Mouse (Mus musculus): Measurements from ENCODE around the gene Scai. TPM values are rescaled to one million over a fixed set of nuclear protein-coding genes. Genes with fewer than 3 reads are reported as not detected.
"Not testable (repeated sequence)": the region's sequence is repeated elsewhere in the genome, so short reads cannot be mapped to it uniquely, and the experiment has no call there.

Scai gene
- total RNA-seq, 2 experiments from 2014 or later: 11.1 to 11.7 TPM

DNA sequence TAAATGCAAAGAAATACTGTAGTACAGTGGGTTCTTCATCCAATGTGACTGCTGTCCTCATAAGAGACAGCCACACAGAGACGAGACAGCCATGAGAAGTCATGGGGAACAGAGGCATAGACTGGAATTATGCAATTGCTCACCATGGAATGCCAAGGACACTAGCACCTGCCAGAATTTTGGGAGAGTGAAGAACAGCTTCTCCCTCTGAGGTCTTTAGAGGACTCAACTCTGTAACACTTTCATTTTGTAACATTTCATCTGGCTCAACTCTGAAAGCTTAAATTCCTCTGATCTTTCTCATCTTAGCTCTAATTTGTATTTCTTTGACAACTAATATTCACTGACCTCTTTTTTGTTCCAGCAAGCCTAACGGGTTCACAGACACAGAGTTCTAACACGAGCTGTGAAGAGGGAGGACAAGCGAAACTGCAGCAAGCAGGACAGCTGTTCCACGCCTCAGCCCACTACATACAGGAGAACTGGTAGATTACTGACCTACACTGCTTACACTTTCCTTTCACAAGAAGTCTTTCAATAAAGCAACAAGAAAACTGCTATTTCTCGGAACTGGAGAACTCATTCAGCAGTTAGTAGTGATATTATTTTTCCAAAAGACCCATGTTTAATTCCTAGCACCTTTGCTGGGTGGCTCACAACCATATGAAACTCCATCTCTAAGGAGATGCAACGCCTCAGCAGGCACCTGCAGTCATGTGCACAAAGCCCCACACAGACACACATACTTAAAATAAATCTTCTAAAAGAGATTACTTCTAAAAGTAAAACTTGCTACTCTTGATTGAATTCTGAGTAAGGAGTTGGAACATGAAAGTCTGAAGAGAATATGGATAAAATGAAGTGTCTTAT lies 49.7 kb downstream of the Scai start:
- intact Hi-C loops (cut with DNase I): no loop called here

DNA sequence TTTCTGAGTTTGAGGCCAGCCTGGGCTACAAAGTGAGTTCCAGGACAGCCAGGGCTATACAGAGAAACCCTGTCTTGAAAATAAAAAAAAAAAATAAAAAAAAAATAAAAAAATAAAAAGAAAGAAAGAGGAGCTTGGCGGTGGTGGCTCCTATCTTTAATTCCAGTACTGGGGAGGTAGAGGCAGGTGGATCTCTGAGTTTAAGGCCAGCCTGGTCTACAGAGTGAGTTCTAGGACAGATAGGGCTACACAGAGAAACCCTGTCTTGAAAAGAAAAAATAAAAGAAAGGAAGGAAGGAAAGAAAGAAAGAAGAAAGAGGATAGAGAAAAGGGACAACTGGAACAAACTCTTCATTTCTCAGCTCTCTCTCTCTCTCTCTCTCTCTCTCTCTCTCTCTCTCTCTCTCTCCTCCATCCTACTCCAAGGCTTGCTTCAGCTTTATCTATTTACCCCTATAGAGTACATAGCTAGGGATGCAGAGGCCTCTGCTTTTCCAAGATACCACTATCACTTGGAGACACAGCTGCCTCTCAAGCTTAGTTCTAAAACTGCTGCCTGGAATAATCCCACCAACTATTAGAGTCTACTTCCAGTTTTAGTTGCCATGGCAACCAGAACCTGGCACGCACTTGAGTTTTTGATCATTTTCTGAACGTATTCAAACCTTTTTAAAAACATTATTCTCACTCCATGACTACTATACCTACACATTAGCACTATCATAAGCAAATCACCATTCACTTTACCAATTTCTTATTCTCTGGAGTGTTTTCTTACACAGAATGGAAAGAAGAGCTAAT lies 60.8 kb downstream of the Scai start:
- intact Hi-C loops (cut with DNase I): no loop called here

More for the DNA sequence above, 49.7 kb downstream of the Scai start:
- DNase-seq: peak; percentile 17 to 23

DNA sequence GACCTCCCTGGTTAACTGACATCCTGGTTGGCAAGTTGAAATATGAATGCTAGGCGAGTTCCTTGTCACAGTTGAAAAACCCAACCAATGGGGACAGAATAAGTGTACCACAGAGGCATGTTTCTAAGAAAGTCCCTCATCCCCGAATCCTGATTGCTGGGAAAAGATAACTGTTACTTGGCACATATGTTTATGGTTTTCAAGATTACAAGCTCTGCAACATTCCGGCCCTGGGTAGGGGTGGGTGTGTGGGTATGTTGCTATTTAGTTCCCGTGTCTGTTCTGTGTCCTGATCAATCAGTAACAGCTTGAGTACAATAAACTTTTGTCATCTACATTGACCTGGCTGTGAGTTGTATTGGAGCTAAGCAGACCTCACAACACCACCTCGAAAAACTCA lies 66.4 kb downstream of the Scai start:
- no peak for DNase-seq
- intact Hi-C loops (cut with DNase I): no loop called here

More for the DNA sequence above, 60.8 kb downstream of the Scai start:
- no peak for DNase-seq

DNA sequence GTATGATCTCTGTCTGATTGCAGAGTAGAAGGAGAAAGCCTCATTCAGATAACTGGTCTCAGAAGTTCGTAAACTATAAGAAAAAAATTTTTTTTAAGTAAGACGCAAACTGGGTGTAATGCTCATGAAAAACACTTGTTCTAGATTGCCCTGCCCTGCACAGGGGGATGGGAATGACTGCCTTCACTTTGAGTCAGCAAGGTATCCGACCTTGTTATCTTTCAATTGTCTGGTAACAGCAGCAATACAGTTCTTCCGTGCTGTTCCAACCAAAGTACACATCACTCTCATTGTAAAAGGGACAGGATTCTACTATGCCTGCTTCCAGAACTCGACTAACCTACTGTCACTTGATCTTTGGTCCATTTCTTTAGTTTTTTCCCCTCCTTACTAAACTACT lies 69.4 kb downstream of the Scai start:
- intact Hi-C loops (cut with DNase I): no loop called here
- no peak for DNase-seq

DNA sequence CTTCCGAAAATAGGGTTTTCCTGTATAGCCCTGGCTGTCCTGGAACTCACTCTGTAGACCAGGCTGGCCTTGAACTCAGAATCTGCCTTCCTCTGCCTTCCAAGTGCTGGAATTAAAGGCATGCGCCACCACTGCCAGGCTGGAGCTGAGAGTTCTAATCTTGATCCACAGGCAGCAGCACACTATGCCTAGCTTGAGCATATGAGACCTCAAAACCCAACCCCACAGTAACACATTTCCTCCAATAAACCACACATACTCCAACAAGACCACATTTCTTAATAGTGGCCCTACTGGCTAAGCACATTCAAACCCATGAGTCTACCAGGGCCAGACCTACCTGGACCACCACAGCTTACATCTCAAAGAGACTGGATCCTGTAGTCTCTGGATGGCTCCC lies 74.0 kb downstream of the Scai start:
- intact Hi-C loops (cut with DNase I): no loop called here

DNA sequence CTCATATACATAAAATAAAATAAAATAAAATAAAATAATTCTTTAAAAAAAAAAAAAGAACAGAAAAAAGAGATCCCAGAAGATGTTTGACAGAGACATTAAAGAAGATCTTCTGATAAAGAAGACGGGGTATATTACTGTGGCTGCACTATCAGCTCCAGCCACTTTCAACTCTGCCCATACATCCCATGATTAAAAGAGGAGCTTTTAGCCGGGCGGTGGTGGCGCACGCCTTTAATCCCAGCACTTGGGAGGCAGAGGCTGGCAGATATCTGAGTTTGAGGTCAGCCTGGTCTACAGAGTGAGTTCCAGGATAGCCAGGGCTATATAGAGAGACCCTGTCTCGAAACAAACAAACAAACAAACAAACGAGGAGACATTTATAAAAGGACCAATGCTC lies 76.4 kb downstream of the Scai start:
- intact Hi-C loops (cut with DNase I): no loop called here
- DNase-seq: no peak

More for the DNA sequence above, 74.0 kb downstream of the Scai start:
- no peak for DNase-seq

DNA sequence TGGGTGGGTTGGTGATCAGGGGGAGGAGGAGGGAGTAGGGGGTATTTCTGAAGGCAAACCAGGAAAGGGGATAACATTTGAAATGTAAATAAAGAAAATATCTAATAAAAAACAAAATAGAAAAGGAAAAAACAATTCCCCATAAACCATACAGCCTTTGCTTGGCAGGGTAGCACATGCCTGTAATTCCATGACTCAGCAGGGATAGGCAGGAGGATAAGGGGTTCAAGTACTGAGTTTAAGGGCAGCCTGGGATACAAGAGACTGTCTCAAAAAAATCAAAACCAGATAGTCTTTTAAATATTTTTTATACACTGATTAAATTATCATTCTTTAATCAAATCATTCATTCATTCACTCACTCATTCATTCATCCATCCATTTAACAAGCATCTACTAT lies 80.0 kb downstream of the Scai start:
- intact Hi-C loops (cut with DNase I): no loop called here

DNA sequence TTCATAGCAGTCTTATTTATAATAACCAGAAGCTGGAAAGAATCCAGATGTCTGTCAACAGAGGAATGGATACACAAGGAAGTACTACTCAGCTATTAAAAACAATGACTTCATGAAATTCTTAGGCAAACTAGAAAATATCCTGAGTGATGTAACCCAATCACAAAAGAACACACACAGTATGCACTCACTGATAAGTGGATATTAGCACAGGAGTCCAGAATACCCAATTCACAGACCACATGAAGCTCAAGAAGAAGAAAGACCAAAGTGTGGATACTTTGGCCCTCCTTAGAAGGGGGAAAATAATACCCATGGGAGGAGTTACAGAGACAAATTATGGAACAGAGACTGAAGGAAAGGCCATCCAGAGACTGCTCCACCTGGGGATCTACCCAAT lies 80.8 kb downstream of the Scai start:
- intact Hi-C loops (cut with DNase I); DNase-seq: not testable (repeated sequence)

More for the DNA sequence above, 80.0 kb downstream of the Scai start:
- no peak for DNase-seq

DNA sequence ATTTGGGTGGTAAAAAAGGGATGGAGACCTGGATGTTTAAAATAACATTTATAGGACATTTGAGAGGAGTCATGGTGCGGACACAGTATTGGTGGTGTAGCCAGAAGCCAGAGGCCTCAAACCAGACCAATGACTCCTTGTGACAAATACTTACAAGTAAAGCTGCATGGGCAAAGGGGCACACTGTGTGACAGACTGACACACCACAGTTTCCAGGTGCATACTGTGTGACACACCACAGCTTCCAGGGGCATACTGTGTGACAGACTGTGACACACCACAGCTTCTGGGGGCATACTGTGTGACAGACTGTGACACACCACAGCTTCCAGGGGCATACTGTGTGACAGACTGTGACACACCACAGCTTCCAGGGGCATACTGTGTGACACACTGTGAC lies 90.6 kb downstream of the Scai start:
- DNase-seq; intact Hi-C loops (cut with DNase I): not testable (repeated sequence)

DNA sequence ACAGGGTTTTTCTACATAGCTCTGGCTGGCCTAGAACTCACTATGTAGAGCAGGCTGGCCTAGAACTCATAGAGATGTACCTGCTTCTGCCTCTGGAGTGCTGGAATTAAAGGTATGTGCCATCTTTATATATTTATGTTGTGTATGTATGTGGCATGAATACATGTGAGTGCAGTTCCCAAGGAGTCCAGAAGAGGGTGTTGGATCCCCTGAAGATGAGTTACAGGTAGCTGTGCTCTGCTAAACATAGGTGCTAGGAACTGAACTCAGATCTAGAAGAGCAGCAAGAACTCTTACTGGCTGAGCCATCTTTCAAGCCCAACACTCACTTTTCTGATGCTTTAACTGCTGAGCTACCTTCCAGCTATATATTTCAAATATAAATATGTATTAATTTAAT lies 92.5 kb downstream of the Scai start:
- intact Hi-C loops (cut with DNase I): no loop called here
- DNase-seq: no peak

DNA sequence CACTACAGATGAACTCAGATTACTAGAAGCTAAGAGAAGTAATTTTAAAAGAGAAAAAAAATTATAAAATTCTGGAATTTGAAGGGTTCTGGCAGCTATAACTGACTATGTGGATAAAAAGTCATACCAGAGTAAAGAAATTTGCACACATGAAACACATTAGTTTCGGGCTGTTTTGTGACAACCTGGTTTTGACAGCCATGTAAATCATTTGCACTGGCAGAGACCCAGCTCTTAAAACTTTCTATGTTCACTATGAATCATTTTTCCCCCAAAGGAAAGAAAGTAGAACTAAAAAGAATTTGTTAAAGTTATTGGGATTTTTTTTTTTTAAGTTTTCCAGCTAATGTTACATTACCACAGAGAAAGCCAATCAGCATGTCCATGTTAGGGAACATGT lies 98.6 kb downstream of the Scai start:
- intact Hi-C loops (cut with DNase I): no loop called here
- no peak for DNase-seq

DNA sequence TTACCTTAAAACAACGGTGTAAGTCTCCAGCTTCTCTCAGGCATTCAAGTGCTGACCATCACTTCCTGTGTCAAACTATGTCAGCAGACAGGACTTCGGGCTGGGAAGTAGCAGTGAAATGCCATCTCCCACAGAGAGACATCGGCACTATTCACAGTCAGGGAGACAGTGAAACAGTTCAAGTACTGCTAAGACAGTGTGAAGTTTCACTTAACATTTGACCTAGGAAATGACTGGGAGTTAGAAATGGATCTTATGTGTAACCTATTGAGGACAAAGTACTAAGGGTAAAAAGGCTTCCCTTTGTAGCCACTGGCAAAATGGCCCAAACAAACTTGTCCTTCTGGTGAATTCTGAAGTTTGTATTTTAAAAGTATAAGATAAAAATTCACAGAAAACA lies 107.8 kb downstream of the Scai start:
- no peak for DNase-seq
- intact Hi-C loops (cut with DNase I): no loop called here

DNA sequence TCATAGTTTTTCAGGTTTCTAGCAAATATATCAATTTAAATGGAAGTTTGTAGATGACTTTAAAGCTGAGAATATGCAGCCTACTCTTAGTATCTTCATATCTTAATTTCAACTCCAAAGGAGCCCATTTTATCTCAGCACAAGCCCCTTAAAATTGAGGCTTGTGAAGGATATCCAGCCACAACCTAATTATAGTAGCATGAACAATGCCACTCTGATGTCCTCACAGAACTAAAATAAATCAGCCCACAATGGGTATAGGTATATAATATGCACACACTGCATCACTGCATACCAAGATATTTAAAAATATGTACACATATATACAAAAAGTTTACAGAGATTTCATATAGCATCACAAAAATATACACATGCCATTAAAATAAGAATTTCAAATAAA lies 119.9 kb downstream of the Scai start:
- intact Hi-C loops (cut with DNase I): no loop called here
- DNase-seq: no peak

DNA sequence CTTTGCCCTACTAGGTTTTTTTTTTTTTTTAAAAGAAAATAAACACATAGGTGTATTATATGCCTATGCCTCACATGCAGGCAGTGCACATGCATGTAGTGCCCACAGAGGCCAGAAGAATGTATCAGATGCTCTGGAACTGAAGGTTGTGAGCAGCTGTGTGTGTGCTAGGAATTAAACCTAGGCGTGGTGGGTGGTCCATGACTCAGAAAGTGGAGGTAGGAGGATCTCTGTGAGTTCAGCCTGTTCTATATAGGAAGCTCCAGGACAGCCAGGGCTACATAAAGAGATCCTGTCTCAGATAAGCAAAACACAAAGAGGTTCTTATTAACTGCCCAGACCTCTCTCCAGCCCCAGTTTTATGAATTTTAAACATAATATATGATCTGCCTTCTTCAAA lies 121.4 kb downstream of the Scai start:
- no peak for DNase-seq
- intact Hi-C loops (cut with DNase I): no loop called here

DNA sequence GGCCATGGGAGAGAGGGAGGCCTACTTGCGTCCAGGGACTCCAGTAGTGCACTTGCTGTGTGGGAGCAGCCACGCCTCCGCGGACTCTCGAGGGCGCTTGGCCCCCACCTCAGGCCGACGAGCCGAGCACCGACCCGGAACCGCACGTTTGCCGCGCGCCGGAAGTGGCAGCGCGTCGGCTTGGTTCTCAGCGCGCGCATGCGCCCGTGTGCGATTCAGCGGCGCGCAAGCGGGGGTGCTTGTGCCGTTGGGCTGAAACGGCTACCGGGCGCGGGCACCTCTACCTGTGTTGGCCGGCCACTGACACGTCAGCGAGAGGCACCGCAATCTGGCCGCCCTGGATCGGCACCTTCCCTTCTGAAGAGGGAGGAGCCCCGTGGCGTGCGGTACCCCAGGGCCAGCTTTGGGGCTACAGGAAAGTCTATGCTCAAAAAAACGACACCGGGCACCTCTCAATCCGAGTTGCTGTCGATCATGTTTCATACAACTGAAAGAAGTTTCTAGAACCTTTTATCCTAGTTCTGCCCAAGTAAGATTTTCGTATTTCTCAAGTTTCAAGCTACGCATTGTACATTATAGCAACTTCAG lies 125.0 kb downstream of the Scai start, which contains the start of gene Golga1:
TSS of gene Golga1 (minus strand) at position 142 of the 588 bp plus-strand sequence.
- intact Hi-C loops (cut with DNase I): loop anchor here (2.0 kb wide), 1 partner anchor 125 kb away; the partner anchor contains the start of gene Scai
- DNase-seq: peak; percentile 94

DNA sequence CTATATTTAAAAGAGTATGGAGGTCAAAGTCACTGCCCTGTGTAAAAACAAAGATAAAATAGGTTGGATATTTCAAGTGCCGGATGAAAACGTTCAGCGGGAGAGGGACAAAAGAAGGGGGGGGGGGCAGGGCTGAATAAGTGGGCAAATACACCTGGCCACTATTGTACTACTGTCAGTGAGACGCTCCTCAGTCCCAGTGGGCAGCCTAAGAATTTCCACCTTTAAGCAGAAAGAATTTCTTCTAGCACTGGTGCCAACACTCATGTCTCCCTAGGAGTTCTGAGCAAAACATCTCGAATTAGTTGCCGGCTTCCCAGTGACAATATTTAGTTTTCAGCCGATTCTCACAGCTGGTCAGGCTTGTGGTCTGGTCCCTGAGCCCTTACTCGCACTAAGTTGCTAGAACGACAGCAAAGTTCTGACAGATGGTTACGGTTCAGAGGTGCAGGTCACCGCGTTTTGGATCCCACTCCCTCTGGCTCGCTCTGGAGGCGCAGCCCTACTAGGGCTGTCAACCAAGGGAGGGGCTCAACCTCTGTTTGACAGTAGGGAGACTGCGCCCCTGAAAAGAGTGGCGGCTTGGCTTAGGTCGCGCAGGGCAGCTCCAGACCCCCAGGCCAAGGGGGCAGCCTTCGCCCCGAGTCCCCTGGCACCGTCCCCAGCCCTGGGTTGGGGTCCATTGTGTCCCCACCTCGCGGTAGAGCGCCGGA lies 125.7 kb downstream of the Scai start:
- DNase-seq: no peak
- intact Hi-C loops (cut with DNase I): loop anchor here (2.0 to 5.0 kb wide), 2 partner anchors 53 to 126 kb away; partner anchors contain the start of gene Scai

DNA sequence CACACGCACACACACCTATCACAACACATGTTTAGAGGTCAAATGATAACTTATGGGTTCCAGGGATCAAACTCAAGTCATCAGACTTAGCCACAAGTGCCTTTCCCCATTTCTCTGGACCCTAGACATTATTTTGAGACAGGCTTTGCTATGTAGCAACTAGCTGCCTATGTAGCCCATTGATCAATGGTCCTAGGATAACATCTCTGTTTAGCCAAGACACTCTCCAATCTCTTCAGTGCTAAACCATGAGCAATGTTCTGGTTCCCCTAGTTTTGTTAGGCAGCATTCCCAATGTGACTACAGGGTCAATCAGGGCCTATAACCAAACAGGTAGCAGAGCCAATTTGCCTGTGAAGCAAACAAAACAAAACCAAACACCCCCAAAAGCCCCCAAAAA lies 142.0 kb downstream of the Scai start:
- no peak for DNase-seq
- intact Hi-C loops (cut with DNase I): no loop called here

DNA sequence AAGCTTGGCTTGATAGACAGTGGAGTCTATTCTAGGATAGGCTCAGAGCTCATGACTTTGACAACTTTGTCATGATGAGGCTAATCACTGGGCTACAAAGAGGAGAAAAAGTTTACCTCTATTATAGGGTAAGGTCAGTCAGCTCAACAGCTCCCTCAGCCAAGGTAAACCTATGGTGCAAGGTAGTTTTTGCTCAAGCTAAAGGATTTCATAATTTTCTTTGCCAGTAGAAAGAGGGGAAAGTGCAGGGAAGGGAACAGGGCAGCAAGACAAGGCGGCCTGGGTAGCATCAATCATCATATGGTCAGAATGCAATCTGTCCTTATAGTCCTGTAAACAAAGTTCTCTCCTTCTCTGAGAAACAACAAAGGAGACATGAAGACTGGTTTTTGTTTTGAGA lies 150.3 kb downstream of the Scai start:
- intact Hi-C loops (cut with DNase I): no loop called here
- DNase-seq: no peak

DNA sequence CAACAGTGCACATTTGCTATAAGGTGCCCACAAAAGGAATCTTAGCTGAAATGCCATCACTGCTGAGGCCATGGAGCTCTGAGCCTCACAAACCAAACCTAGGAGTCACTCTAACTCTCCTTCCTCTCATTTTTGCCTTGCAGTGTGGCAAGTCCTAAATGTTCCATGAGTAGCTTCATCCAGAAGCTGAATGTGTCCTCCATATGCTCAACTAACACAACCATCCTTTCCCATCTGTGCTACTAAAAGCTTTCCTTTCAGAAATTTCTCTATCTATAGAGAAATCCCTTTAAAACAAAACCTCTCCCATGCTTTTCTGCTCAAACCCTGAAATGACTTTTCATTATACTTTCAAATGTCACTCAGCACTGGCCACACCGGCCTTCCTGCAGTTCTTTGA lies 158.9 kb downstream of the Scai start:
- intact Hi-C loops (cut with DNase I): no loop called here
- no peak for DNase-seq

DNA sequence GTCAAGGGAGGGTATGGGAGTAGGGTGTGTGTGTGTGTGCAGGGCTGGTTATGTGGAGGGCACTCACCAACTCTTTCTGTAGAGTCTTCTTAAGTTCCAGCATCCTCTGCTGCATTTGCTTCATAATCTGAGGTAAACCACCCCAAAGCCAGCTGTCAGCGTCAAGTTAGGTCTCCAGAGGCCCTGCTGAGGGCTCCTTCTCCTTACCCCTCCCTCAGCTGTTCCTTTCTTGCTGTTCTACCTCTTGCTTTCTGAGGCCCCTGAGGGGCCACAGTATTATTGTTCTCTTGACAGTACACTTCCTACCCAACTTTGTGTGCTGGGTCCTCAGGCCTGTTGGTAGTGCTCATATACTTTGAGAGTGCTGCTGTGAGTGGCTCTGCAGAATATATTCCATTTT lies 170.5 kb downstream of the Scai start:
- no peak for DNase-seq
- intact Hi-C loops (cut with DNase I): no loop called here

DNA sequence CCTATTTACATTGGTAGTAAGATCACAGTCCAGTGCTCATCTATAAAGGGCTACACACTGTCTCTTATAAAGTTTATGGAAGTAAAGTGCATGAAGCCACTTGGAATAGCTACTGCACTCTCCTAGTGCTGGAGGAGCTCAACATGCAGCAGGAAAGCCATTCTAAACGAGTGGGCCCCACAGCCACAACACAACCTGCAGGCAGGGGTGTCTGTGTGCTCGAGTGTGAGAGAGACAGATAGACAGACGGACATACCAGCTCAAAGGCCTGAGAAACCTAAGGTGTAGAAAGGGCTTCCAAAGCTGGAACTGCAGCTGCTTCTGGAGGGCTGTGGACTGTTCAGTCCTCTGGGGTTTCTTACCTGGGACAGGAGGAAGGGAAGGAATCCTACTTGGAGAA lies 174.0 kb downstream of the Scai start:
- no peak for DNase-seq
- intact Hi-C loops (cut with DNase I): no loop called here

All from heart, postnatal 10 days (tissue).